ENCODE assay signal across 15 mouse cellular contexts in the genomic region with DNA sequence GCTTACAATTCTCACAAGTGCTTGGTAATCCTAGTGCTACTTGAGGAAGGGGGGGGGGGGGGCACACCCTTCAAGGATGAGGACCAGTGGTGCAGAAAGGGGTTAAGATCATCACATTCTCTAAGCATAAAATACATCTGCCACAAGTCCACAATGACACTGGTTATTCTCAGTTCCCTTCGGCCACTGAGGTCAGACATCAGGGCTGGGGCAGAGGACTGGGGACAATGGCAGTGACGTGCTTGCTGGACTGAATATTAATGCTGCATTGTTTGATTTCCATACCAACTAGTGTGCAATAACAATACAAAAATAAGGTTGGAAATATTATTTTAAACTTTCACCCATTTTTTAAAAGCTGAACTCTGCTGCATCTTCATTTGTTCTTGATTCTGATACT.
A peak's percentile ranks its signal among the peaks of the same experiment; 100 is the strongest.
DNase-seq lines count a peak whose midpoint lies in the region; ATAC-seq and TF ChIP-seq lines count a peak whose summit lies in the region.
"Had no signal": no experiment of that assay in that cellular context is flagged by ENCODE, and none has a peak within 500 bp of the region (broad histone marks: within the 10 kb centered on the region; RNA-seq: fewer than 3 reads in every experiment).

No protein-coding gene starts in this region.

- no peak overlapping the region for H3K27ac ChIP-seq in midbrain, embryonic 13.5 days
- H3K27ac ChIP-seq: forebrain, embryonic 10.5 days had no signal

- POLR2A ChIA-PET in Patski (lab: Charles Lee) = no interaction called here

- no peaks in the 10 kb centered on the region; the same call in 1 of the 2 replicates for H3K4me1 ChIP-seq in midbrain, embryonic 13.5 days (replicated peaks)

- no peak for TF ChIP-seq CTCF in Patski (IDR thresholded peaks at IDR 0.05)

- peak; percentile 74 for DNase-seq in heart, adult 11 months
- no peak for DNase-seq in heart, adult 18-20 months
- peak; percentile 6 for DNase-seq in Patski (ENCODE audit: low read depth, low spot score)
- peak; percentile 29 for DNase-seq in embryo, embryonic 11 days
- no peak for DNase-seq in cerebellum, postnatal 36 days
- DNase-seq in heart, adult 8-10 months (ENCODE audit: low spot score) = no peak
- DNase-seq: adrenal gland, postnatal 25 days; gastrocnemius, postnatal 25 days; heart, postnatal 14 days; lung, adult 18-20 months; thymus, postnatal 4 days had no signal

- H3K36me3 ChIP-seq in midbrain, embryonic 13.5 days = no peaks in the 10 kb centered on the region
- H3K36me3 ChIP-seq: forebrain, embryonic 10.5 days had no signal

- no peaks in the 10 kb centered on the region for H3K9me3 ChIP-seq in midbrain, embryonic 13.5 days
- H3K9me3 ChIP-seq: forebrain, embryonic 10.5 days had no signal

- peak; percentile 45 for ATAC-seq in Patski
- 0 out of 2 replicates have a peak, but pooled peaks have one; percentile 27 for ATAC-seq in midbrain, embryonic 13.5 days
- no peak for ATAC-seq in activated CD4-positive, CD25-positive, alpha-beta regulatory T cell, adult 4 months

- CTCF ChIA-PET in Patski (lab: Charles Lee) = interaction anchor here (0.8 to 1.7 kb wide), 2 partner anchors 40 to 927 kb away, joined by 3 read pairs; no protein-coding TSS in a partner anchor

- 10% methylated on average over 2 of the region's 2 CpGs for WGBS in midbrain, embryonic 13.5 days

- H3K9ac ChIP-seq in midbrain, embryonic 13.5 days (replicated peaks) = no peak overlapping the region

- no peak overlapping the region for H3K4me3 ChIP-seq in midbrain, embryonic 13.5 days (replicated peaks)
- H3K4me3 ChIP-seq: forebrain, embryonic 10.5 days had no signal

- no peaks in the 10 kb centered on the region for H3K27me3 ChIP-seq in Patski
- H3K27me3 ChIP-seq in midbrain, embryonic 13.5 days = no peaks in the 10 kb centered on the region

- in situ Hi-C loops in Patski (cut with MboI; ENCODE audit: low pct_unique_long_range_greater_than_20kb) = loop anchor here (25.0 kb wide), 2 partner anchors 926 to 1726 kb away; no protein-coding TSS in a partner anchor

- H3K4me2 ChIP-seq in midbrain, embryonic 13.5 days (replicated peaks) = no peak overlapping the region
- H3K4me2 ChIP-seq: heart, embryonic 11.5 days had no signal

Comparison
In these comparisons a context has a peak if more than half of its experiments do, and no peak if none do; other contexts are left out.
1. DNase-seq: peak in heart, adult 11 months (single experiment), Patski (single experiment) and embryo, embryonic 11 days (single experiment); none in heart, adult 18-20 months (0 of 2), cerebellum, postnatal 36 days (0 of 2) and heart, adult 8-10 months (single experiment).